Mouse (Mus musculus): ENCODE measurements around the gene Wwox.

Gene Wwox

DNA sequence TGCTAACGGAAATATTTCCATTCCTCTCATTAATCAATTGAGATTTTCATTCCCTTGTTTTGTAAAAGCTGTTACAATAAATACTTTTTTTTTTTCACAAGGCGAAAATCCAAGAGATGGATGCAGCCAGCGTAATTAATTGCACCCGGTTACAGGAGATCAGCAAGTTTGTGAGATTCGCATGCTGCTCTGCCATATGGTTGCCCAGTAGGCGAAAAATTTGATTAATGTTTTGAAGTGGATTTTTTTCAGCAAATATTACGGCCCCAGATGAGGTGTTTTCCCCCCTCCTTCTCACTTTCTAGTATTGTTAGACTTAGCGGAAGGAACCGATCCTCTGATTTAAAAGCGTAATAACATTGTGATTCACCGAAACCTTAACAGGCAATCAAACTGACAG lies 160.7 kb downstream of the Wwox start:
- no peak for DNase-seq (ENCODE audit: low spot score)

DNA sequence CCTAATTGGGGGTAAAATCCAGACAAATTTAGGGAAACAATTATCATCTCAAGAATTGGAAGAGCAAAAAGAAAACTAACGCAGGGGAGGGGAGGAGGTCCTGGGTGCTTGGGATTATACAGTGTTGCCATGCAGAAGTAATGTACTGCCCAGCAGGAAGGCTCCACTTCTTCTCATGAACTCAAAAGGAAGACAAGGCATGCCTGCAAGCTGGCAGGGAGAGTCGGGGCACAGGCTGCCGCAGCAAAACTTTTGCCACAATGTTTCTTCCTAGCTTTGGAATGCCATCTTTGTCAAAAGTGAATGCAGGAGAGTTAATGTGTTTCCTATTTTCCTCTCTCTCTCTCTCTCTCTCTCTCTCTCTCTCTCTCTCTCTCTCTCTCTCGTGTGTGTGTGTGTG lies 163.6 kb downstream of the Wwox start:
- DNase-seq (ENCODE audit: low spot score): no peak

DNA sequence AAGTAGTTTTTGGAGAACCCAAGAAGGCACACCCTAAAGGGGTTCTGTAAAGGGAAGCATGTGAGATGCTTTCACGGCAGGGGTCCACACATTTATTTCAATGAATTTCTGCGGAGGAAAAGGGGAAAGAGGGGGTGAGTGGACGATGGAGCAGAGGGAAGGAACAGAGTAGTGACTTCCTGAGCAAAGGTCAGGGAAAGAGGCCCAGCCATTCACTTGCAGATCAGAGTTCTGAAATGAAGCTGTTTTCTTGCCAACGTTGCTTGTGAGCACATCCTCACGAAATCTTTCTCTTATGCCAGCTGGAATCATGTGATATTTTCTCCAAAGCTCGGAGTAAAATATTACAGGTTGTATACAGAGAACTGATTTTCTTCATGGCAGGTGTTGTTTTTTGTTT lies 164.1 kb downstream of the Wwox start:
- DNase-seq (ENCODE audit: low spot score): no peak

DNA sequence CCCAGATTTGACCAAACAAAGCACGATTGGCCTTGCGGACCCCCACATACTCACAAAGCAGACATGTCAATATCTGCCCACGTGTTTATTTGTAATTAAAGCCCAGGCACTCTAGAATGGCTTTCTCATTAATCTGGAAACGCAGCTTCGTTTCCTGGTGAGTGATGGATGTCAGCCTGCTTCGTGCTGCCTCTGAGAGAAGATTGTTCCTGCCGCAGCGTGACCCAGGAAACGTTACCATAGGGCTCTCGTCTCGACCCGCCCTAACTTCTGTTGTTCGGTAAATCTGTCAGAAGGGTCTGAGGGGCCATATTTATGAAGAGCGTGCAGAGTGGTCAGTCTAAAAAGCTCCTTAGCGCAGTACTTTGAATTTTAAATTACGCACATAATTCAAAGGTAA lies 164.9 kb downstream of the Wwox start:
- no peak for DNase-seq (ENCODE audit: low spot score)

DNA sequence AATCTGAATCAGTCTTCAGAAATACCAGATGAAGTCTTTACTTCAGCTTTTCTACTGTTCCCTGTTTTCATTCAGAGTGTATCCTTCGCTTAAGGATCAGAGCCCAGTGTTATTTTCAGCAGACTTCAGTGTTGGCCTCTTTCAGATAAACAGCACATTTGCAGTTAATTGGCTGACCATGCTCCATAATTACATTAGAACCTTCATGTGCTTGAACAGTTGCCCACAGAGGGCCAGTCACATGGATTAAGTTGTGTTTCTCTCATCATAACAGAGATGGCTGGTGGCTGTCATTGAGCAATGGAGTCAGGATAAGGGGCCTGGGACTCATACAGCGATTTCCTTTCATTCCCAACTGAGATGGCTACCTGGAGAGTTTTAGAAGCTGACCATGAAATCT lies 166.2 kb downstream of the Wwox start:
- no peak for DNase-seq (ENCODE audit: low spot score)

DNA sequence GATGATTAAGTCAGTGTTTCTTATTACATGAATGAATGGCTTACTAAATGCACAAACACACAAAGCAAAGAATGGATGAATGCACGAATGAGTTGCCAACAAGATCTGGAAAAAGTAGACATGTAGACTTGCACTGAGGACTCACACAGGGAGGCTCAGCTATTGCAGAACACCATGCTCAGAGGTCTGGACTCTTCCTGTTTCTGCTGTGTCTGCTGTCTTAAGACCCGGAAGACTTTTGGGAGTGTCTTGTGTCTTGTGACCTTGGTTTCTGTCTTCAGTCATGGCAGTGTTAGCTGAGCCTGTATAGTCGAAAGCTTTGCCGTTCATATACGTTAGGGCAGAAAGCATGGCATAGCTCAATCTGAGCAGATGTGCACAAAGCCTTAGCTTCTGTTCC lies 169.9 kb downstream of the Wwox start:
- DNase-seq (ENCODE audit: low spot score): no peak

DNA sequence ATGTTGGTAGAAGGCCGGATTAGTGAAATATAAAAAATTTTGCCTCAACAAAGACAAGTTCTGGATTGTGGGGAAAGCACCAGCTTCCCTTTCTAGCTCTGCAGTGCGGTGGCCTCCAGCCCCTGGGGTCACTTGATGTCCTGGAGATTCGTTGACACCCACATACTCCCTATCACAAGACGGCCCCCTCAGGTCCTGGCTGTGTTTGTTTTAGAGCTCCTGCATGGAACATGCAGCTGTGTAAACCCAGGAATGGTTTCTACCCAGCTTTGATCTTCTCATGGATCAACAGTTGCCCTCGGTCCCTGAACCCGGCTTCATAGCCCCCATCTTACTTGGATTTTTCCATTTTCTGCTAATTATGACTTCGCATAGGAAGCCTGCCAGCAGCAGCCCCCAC lies 171.6 kb downstream of the Wwox start:
- no peak for DNase-seq (ENCODE audit: low spot score)

DNA sequence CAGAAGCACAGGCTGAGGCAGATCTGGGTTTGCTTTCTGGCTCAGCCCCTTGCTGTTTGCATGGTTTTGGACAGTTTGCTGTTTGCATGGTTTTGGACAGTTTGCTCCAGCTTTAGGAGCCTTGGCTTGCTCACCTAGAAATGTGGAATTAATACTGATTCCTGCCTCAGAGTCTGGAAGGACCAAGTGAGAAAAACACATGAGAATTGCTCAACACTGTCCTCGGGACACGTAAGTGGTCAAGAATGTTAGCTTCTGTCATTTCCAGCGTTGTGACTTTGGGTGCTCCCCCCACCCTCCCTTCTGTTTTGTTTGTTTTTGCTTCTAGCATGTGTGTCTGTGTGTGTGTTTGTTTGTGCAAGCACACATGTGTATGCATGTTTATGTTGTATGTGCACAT lies 172.6 kb downstream of the Wwox start:
- DNase-seq (ENCODE audit: low spot score): no peak

DNA sequence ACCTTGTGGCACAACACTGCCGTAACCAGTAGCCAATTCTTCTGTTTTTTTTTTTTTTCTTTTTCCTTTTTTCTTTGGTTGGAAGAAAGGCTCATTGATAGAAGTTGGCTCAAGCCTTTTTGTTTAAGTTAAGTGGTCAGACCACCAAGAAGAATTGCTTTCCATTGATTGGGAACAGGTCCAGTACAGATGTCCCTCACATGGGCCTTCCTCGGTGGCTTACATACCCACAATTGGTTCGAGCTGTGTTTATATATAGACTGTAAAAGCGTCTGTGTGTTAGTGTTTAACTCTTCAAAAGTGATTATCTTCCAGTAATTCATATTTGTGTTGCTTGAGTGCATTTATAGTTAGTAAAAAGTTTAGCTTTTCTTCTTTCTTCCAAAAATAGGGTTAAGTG lies 176.0 kb downstream of the Wwox start:
- DNase-seq (ENCODE audit: low spot score): no peak

DNA sequence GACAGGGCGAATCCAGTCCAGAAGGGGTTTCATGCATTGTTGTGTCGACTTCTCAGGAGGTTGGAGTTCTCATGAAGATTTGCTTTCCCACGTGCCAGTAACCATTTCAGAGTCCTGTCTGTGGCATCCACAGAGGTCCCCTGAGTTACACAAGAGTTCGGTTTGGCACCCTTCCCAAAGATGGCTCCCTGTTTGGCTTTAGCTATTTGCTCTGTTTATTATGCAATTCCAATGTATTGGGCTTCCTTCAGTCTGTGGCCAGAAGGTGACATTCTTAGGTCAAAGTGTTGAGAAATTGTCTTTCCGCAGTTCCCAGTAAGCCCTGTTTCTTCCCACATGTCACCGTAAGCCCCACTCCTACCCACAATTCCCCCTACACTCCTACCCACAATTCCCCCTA lies 176.5 kb downstream of the Wwox start:
- DNase-seq (ENCODE audit: low spot score): no peak

DNA sequence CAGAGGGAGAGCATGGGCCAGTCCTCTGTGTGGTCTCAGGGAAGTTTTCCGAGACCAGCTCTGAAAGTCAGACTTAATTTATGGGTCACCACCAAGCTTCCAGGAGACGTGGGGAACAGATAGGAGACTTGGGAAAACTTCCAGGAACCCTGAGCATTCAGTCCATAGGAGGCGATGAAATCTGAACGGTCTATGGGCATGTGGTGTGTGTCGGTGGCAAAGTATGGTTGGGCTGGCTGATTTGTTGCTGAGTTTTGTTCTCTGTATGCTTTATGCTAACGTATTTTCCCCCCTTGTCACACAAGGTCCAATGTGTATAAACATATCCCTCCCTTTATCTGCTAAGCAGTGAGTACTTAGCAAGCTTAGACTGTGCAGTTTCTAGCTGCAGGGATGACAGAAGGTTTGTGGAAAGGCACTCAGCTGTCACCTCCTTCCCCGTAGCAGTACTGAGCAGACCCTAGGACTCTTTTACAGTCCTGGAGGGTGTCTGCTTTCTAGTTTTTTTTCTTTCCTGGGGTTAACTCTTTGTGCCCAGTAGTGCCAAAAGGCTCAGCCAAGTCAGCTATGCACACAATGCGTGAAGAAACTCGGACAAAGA lies 179.6 kb downstream of the Wwox start:
- no peak for DNase-seq (ENCODE audit: low spot score)

DNA sequence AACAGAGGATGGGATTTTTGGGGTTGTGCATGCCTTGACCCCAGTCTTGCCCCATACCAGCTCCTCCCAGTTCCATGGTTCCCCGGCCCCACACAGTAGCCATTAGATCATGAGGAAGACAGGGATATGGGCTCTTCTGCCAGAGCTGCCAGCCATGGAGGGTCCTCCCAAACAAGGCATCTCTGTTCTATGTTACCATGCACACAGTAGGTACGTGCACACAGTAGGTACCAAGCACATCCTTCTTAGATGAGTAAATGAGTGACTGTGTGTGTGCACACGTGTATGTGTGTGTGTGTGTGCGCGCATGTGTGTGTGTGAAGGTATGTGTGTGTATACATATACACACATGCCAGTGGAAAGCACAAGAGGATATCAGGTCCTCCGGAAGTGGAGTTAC lies 185.9 kb downstream of the Wwox start:
- no peak for DNase-seq (ENCODE audit: low spot score)

DNA sequence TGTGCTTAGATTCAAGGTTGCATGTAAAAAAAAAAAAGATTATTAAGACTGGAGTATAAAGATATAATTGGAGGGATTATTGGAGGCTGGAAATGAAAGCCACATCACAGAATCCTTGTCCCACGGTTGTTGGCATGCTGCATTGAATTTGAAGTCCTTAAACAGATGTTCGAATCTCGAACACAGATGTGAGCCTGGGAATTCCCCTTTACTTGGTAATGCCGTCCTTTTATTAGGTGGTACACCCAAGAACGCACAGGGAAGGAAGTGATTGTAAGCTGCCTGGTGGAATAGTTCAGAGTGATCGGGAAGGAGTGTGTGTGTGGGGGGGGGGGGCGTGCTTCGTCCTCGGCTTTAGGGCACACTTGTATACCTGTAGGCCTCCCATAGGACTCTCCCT lies 187.4 kb downstream of the Wwox start:
- DNase-seq (ENCODE audit: low spot score): no peak

DNA sequence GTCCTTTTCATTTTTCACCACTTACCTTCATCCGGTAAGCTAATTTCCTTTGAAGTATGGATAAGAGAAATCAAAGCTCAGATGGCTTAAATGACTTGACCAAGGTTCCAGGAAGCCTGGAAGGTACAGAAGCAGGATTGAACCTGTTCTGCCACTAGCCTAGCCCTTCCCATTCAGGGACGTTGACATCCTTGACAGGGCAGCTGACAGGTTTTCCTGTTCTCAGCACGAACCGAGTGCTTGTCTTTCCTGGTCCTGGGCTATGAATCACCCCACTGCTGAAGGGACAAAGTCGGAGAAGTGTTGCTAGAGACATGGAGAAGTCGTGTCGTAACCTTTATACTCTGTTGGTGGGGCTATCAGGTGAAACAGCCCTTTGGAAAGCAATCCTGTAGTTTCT lies 190.3 kb downstream of the Wwox start:
- DNase-seq (ENCODE audit: low spot score): no peak

DNA sequence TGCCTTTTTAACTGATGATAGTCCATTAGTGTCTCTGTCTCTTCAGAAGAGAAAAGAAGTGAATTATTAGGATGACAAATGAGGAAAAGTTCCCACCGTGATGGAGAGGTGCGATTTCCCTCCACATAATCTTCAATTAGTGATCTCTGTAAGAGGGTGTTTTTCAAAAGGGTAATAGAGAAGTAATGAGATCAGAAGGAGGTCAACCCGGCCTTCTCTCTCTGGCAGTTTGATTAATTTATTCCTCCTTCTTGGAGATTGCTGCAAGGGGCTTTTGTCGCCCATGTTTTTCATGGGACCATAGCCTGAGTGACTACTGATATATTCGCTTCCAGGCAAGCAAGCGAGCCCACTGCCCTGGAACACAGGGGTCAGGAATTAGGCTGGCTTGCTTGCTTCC lies 191.6 kb downstream of the Wwox start:
- DNase-seq (ENCODE audit: low spot score): no peak

DNA sequence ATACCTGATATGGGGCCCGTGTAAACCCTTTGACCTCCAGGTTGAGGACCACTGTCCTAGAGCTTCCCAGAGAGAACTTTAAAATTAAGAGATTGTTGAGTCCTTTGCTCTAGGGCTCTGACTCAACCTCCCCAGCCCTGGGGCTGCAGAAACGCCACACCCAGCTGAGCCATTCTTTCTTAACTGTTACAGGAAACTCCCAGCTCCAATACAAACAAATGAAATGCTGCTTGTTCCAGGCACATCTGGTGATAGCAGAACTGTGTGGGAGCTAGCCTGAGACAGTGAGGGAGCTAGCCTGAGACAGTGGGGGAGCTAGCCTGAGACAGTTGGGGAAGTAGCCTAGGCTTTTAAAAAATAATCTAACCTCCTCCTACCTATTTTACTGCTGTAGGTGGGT lies 194.7 kb downstream of the Wwox start:
- no peak for DNase-seq (ENCODE audit: low spot score)

DNA sequence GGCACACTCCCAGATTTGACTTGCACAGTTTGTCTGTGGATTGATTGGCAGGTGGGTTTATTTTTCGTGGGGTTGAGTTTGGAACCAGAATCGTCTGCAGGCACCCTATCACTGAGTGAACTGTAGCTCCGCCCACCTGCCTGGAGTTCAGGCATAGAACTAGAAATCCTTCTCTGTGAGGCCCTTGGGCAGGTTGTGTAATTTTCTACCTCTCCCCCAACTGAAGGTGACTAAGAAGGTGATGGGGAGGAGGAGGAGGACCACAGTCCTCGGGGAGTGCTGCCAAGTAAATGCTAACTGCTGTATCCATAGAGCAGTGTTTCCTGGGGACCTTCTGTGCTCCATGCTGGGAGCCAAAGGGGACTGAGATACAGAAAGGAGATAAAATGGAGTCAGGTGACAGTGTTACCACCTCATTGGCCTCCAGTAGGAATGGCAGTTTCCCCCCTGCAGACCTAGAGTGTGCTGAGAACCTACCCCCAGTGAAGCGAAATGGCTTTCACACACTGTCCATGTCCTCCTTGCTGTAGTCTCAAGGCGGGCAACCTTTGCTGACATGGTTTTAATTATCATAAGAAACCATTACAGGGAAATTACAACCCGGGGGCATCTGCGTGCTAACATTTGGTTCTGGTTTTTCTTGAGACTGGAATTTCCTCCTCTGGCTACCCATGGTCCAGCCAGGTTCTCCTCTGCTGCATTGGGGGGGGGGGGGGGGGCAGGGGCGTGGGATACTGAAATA lies 195.4 kb downstream of the Wwox start:
- DNase-seq (ENCODE audit: low spot score): no peak

DNA sequence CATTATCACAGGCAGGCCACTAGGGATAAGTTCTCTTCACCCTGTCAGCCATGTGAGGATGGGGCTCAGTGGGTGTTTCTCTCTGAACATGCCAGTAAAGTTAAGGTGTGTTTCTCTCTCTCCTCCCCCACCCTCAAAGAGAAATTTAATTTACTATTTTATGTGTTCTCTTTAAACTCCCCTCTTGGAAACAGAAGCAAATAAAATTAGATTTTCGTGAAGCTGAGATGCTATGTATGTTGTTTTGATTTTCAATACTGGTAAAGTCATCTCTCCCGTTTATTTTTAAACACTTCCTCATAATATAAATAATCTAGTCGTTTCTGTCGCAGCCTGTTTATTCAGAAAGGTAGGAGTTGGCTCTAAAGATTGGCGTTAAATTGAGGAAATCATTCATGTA lies 196.9 kb downstream of the Wwox start:
- DNase-seq (ENCODE audit: low spot score): no peak

DNA sequence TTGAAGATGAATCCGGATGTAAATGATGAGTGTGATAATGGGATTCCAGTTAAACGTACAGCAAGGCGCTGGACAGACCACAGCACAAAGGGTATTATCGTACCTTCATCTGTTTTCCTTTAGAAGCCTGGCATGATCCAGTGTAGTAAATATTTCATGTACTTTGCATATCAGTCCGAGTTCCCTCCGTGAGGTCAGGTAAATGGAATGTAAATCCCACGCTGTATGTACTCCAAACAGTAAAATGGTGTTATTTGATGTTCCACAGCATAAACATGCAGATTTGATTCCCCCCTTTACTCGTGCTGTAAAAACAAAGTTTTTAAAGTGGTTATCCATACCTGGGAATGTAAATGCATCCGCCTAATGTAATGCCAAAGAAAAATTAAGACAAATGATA lies 202.4 kb downstream of the Wwox start:
- DNase-seq (ENCODE audit: low spot score): no peak

DNA sequence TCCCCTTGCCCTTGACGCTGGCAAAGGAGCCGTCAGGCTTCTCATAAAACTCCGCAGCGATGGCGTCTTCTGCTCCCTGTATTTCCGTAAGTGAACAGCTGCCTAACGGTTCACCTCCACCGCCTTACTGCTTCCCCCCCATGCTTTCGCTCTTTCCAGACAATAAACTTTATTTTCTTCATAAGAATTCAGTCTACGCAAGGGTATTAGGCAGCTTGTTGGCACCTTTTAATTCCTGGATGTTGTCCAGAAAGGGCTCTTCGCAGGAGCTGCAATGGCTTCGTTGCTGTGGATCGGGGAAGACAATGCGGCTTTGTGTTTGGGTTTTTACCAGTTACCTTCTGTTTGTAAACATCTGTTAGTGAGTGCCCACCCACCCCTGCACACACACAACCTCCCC lies 211.3 kb downstream of the Wwox start:
- DNase-seq (ENCODE audit: low spot score): no peak

DNA sequence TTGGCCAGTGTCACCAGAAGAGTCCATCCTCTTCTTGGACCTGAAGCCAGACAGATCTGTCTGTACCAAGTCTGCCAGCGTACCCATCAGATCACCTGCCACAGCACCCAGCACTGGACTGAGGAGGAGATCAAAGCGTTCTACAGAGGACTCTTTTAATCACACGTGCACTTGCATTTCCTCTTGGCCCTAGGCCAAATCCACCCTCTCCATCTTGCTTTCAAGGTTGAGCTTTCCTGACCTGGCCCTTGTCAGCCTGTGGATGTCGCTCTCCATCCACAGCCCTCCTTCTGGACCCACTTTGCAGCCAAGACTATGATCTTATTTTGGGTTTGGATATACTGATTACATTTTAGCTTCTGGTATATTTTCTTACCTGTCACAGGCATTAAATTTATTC lies 218.3 kb downstream of the Wwox start:
- DNase-seq (ENCODE audit: low spot score): no peak

DNA sequence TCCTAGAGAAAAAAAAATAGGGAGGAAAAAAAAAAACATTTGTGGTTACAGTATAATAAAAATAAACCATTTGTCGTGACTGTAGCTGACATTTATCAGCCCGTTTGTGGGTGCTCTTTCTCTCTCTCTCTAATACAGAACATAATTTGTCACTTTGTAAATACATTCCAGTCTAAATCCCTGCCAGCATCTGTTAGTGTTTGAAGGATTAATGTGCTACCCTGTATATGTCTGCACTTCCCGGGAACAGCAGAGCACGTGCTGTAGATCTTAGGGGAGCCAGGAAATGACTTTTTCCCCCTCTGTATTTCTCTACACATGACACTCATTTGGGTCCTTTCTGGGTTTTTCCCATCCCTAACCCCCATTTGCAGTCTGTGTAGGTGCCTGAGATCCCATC lies 219.0 kb downstream of the Wwox start:
- no peak for DNase-seq (ENCODE audit: low spot score)

DNA sequence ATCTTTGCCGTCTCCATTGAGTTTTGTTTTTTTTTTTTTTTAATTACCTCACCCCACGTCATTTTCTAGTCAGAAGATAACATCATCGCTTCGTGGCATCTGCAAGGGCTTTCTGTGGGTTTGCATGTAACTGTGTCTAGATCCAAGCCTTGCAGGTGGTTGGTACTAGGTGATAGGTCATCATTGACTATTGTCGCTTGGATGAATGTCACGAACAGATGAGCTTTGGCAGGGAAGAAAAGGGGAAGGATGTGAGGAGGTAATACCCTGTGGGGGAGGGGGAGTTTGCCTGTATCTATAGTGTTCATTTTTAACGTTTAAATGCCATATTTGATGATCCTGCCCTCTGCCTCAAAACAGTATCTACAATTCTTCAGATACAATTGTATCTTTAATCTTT lies 223.6 kb downstream of the Wwox start:
- no peak for DNase-seq (ENCODE audit: low spot score)

DNA sequence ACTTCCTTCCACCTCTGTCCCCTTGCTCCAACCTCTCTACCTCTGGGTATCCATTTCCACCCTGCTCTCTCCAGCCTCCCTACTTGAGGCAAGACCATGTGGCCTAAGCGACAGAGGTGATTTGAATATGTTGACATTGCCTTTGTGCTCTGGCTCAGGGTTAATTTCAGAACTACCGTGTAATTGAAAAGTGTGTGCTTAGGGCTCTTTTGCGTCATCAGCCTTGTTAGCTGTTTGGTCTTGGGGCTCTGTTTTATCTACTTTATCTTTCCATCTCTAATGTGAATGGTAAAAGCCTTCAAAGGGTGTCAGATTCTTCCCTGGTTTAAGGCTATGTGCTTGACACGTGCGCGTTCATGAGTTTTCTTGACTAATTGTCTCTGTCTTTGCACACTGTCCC lies 226.1 kb downstream of the Wwox start:
- no peak for DNase-seq (ENCODE audit: low spot score)
